Mouse (Mus musculus): ENCODE data around the gene Inpp5a.

Inpp5a gene

DNA sequence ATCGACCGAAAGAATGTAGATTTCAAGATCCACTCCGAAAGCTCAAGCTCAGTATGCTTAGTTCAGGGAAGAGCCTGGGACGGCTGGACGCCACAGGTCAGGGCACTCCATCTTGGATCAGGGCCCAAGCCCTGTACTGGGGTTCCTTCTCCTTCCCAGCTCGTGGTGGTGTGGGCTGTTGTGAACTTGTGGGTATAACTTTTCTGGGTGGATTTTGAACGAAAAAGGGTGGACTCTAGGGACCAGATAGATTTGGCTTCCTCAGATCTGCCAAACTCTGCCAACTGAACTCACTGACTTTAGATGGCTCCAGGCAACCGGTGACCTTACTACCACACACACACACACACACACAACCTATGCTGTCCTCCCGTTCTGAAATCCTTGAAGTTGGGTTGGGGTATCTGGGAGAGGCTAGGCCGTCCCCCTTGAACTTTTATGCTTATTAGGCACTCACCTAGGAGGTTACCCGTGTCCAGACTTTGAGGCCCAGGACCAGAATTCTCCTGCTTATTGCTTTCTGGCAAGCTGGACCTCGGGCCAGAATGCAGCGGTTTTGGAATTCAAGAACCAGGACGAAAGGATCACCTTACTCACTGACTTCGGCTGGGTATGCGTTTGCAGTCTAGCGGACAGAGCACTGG, 194.3 kb downstream of the Inpp5a start:
- no peak for DNase-seq (ENCODE audit: low spot score)

DNA sequence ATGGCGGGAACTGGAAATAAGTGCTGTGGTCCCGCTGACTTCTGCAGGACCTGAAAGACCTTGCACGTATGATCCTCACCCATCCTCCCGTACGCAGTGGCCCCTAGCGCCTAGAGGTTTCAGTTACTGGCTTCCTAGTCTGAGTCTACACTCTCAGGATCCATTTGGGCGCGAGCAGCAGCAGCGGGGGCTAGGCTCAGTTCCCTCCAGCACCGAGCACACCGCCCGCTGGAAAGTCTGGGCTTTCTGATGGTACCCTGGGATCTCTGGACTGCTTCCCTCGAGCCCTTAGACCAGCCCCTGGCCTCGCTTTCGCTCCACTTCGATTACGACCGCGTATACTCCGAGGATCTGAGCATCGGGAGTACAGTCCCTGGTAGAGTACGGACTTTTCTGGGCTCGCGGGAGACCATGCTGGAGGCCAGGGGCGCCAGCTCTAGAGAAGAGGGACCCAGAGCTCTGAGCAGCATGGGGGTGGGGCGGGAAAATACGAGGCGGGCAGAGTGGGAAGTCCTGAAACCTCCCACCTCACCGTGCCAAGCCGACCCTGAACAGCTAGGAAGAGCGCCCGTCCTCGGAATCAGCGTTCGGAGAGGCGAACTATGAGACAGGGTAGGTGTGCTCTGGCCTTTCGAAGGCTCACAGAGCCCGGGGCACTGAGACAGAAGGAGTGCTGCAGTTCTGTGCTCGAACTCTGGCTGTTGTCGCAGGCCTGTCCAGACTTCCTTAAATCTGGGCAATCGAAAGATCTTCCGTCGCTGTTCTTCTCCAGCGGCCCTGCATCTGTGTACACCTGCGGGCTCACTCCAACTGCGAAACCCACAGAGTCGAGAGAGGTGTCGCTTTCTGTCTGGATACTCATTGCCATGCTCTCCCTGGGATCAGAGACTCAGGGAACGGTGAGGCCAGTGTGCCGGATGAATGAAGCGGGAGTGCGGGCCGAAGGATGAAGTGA, 195.6 kb downstream of the Inpp5a start:
- DNase-seq (ENCODE audit: low spot score), result no peak

DNA sequence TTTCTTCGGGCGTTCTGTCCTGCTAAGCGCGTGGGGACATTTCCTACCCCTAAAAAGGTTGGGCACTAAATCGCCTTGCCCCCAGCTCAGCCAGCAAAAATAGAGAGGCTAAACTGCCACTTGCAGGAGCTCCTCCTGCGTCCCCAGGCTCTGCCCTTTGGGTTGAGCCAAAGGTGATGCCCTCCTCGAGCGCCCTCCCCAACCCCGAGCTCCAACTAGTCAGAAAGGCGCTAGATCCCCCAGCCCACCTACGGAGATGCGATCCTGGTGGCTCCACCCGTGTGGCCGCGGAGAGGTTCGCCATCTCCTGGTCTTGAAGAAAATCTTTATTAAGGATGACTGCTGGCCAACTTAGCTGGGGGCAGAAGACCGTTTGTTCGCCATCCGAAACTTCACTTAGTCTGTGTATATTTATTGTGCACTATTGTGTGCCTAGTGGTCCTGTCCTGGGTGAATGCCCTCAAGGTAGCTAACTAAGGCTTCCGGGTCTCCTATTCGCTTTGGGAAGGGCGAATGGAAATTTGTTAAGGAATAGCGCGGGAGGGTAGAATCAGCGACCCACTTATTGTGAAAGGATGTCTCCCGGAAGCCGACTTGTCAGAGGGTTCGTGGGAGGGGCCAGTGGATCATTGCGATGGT, 196.4 kb downstream of the Inpp5a start:
- DNase-seq (ENCODE audit: low spot score), result no peak

DNA sequence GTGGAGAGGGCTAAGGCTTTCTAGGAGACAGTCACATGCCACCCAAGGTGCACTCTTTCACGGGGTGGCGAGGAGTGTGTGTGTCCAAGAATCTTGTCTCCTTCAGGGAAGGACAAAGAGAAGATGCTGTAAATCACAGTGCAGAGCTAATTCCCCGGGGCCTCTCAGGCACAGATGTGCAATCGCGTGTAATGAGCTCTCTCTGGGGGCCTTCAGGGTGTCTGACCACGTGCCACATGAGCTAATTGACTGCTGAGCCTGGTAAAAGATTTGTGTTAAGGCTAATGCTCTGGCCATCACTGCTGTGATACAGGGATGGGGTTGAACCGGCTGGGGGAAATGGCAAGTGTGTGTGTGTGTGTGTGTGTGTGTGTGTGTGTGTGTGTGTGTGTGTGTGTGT, 199.0 kb downstream of the Inpp5a start:
- no peak for DNase-seq (ENCODE audit: low spot score)

DNA sequence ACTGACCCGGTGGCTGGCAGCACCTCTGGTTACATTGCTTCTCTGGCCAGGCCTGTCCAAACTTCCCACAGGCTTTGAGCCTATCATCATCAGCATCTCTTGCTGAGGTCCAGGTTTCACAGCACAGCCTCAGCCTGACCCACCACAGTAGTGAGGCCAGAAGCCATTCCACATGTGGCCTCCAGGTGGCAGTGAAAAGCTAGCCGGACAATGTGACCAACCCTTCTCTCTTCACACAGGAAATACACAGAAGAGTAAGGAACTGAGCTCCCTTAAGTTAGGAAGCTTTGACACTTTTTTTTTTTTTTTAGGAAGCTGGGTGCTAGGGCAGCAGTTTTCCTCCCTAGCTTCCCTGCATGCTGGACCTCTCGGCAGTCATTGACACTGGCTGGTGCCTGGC, 201.4 kb downstream of the Inpp5a start:
- DNase-seq (ENCODE audit: low spot score), result no peak

DNA sequence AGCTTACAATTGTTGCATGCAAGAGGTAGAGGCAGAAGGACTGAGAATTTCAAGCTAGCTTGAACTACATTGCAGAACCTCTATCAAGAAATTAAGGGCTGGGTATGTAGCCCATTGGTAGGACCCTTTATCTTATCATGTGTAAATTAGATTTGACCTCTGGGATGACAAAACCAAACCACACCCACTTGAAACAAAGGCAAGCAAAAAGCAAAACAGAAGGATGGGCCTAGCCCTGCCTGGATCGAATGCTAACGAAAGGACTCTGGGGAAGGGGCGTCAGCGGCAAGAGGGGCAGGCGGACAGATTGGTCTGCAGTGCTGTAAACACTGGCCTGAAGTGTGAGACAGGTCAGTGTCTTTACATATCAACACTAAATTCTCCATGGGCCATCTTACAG, 202.4 kb downstream of the Inpp5a start:
- DNase-seq (ENCODE audit: low spot score), result no peak

DNA sequence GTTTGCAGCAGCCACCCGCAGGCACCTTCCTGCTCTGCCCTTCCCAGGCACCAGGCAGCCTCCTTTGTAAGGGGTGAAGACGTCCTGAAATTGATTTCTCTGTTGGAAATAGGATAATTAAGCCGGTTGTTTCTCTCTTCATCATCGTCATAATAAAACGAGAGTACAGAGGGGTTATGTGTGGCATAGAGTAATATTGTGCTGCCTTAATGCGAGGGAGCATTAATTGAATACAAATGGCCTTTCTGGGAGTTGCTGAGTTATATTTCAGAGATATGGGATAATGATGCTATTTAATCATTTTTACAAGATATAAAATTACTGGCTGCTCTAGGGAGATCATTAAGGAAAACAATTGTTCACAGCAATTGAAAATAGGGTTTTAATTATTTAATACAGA, 206.4 kb downstream of the Inpp5a start:
- no peak for DNase-seq (ENCODE audit: low spot score)

DNA sequence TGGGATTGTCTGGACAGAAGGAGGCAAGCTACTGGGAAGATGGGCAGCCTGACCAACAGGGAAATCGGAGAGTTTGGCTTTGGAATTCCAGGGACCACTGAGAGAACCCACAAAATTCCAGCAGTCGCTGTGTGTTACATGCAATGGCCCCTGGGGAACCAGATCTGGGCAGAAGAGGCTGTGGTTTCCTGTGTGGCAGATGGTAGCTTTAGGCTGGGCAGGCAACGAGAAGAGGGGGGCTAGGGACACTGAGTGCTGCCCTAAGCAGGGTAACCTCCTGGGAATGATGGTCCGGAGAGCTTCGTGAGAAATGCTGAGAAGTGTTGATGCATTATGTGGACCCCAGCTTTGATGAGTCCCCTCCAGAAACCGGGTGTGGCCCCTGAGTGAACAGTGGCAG, 207.0 kb downstream of the Inpp5a start:
- no peak for DNase-seq (ENCODE audit: low spot score)

DNA sequence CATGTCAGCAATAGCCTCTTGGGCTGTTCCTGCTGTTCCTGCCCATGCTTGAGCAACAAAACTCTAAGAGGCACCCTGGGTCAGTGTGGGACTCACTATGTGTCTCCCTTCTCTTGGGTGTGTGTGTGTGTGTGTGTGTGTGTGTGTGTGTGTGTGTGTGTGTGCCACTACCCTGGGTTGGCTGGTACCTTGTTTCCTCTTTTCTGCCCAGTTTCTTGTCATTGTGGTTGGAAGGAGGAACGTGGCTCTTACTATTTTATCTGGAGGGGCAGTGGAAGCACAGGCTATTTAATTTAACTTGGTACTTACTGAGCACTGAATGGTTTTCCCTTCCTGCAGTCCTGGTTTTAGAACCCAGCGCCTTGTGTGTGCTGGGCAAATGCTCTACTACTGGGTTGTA, 221.4 kb downstream of the Inpp5a start:
- DNase-seq (ENCODE audit: low spot score), result no peak

DNA sequence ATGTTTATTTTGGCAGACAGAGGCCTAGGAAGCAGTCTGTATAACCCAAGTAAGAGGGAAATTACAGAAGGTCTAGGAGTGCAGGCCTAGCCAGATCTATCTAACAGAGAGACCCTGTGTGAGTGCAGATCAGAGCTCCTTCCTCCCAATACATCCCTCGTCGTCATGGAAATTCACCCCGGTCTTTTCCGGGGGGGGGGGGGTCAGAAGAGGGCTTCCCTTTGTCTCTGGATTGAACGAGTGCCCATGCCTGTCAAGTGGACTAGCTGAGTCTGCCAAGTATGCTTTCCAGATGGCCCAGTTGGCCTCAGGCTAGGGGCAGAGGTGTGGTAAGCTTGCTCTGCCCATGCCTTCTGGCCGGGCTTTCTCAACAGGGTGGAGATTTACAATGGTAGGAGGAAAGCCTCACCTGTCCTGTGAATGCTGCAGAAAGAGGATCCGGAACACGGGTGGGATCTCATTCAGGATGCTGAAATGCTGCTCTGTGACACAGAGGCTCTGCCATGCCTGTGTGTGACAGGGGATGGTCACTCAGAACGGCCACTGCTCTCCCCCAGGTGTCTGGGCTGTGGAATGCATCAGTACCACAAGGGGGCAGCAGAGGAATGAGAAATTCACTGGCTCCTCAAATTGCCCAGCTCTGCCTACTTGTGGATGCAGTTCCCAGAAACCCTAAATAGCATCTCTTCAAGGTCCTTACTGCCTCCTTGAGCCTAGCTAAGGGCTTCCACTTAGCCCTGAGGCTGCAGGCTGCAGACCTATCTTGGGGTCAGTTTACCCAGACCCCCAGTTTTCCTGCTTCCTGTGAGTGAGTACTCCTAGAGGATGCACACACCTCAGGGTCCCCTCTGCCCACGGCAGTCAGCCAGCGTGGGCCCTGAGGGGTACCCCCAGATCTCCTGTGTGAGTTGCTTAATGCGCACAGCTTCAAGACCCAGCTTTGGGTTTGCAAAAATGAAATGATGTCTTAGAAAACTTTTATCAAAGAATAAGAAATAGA, 227.2 kb downstream of the Inpp5a start:
- peak; percentile 38 for DNase-seq (ENCODE audit: low spot score)

DNA sequence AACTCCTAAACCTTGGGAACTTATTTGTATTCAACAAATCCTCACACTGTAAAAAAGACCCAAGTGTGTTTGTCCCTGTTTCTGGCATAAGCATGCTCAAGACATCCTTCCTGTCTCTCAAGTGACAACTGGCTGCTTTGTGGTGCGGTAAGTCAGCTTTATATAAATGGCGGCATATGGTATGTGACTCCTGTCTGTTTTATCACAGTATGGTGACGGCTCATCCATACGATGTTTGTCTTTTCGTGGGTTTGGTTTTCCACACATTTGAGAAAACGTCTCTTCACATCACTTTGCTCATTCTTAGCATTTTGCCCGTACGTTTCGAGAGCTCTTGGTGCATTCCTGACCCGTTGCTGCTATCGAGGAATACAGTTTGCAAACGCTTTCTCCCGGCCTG, 233.7 kb downstream of the Inpp5a start:
- DNase-seq (ENCODE audit: low spot score), result no peak

DNA sequence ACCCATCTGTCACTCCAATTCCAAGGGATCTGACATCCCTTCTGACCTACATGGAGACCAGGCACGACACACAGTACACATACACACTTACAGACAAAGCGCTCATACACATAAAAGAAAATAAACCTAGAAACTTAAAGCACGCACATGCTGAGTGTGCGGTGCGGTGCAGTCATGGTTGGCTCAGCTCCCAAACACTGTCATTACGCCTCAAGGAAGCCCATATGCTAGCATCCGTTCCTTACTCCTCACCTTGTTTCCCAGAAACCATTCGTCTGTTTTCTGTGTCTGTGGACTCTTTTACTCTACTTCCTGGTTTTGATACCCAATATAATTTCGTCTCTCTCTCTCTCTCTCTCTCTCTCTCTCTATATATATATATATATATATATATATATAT, 236.2 kb downstream of the Inpp5a start:
- no peak for DNase-seq (ENCODE audit: low spot score)
